7 mouse cellular contexts compared by ENCODE assay signal in genomic region chr8:108820634-108821033, GRCm38 (mm10).
DNase-seq lines count a peak whose midpoint lies in the region; ATAC-seq and TF ChIP-seq lines count a peak whose summit lies in the region.

No protein-coding gene starts in this region.

- H3K4me1 ChIP-seq in bone marrow, adult 2 months (ENCODE audit: control insufficient read depth, insufficient read depth, low read length) = peaks cover 3% of the 10 kb centered on the region; the same call in 1 of the 2 replicates
- H3K4me1 ChIP-seq in hindbrain, postnatal 0 days (ENCODE audit: insufficient read depth, low read length) = peaks cover 18% of the 10 kb centered on the region; the same call in 1 of the 2 replicates
- peaks cover 20% of the 10 kb centered on the region for H3K4me1 ChIP-seq in liver, embryonic 16.5 days (ENCODE audit: control insufficient read depth, low read depth, low read length)
- peaks cover 49% of the 10 kb centered on the region for H3K4me1 ChIP-seq in neural tube, embryonic 12.5 days

- H3K4me3 ChIP-seq in bone marrow, adult 2 months (replicated peaks; ENCODE audit: control insufficient read depth, low read depth, low read length) = peak overlapping the region; percentile 9
- no peak overlapping the region; the same call in 1 of the 2 replicates for H3K4me3 ChIP-seq in hindbrain, postnatal 0 days (ENCODE audit: low read length)
- H3K4me3 ChIP-seq in liver, embryonic 16.5 days (ENCODE audit: low read depth, low read length) = peak overlapping the region; percentile 35
- no peak overlapping the region for H3K4me3 ChIP-seq in neural tube, embryonic 12.5 days

- H3K27ac ChIP-seq in bone marrow, adult 2 months (ENCODE audit: control insufficient read depth, insufficient read depth, low read depth, low read length, poor library complexity) = no peak overlapping the region
- H3K27ac ChIP-seq in hindbrain, postnatal 0 days = no peak overlapping the region
- no peak overlapping the region for H3K27ac ChIP-seq in liver, embryonic 16.5 days (ENCODE audit: low read length)
- H3K27ac ChIP-seq in neural tube, embryonic 12.5 days = no peak overlapping the region

- 26% methylated on average over 6 of the region's 6 CpGs for WGBS in bone marrow, adult 2 months
- WGBS in hindbrain, postnatal 0 days = 16% methylated on average over 6 of the region's 6 CpGs
- WGBS in liver, embryonic 16.5 days (ENCODE audit: insufficient replicate concordance) = 9% methylated on average over 6 of the region's 6 CpGs
- 14% methylated on average over 6 of the region's 6 CpGs for WGBS in neural tube, embryonic 12.5 days

- DNase-seq in hindbrain, postnatal 0 days (ENCODE audit: low spot score) = peak; percentile 58
- DNase-seq in adrenal gland, postnatal 4 days (ENCODE audit: low spot score in 2 of 2) = no peak
- DNase-seq in cerebellum, postnatal 14 days = no peak

- H3K4me2 ChIP-seq in hindbrain, postnatal 0 days (ENCODE audit: low read depth, low read length) = peak overlapping the region; percentile 44
- H3K4me2 ChIP-seq in liver, embryonic 16.5 days (ENCODE audit: low read depth, low read length) = peak overlapping the region; percentile 60
- H3K4me2 ChIP-seq in neural tube, embryonic 12.5 days (replicated peaks) = peak overlapping the region; percentile 41

- H3K9me3 ChIP-seq in hindbrain, postnatal 0 days (ENCODE audit: low read length) = no peaks in the 10 kb centered on the region
- H3K9me3 ChIP-seq in liver, embryonic 16.5 days (replicated peaks; ENCODE audit: control insufficient read depth, low read length) = no peaks in the 10 kb centered on the region
- no peaks in the 10 kb centered on the region for H3K9me3 ChIP-seq in neural tube, embryonic 12.5 days

- ATAC-seq in erythroblast, adult 5-6 weeks (replicated peaks; ENCODE audit: low FRiP score, poor library complexity, severe bottlenecking) = peak; percentile 74
- ATAC-seq in hindbrain, postnatal 0 days = peak; percentile 82
- peak; percentile 84 for ATAC-seq in liver, embryonic 16.5 days (ENCODE audit: low read depth)
- ATAC-seq in neural tube, embryonic 12.5 days (ENCODE audit: low FRiP score, low read depth) = peak; percentile 77; the same call in 1 of the 2 replicates

- no peaks in the 10 kb centered on the region for H3K27me3 ChIP-seq in hindbrain, postnatal 0 days (ENCODE audit: insufficient read depth, low read length)
- H3K27me3 ChIP-seq in liver, embryonic 16.5 days (ENCODE audit: control insufficient read depth, insufficient read depth, low read depth, low read length) = no peaks in the 10 kb centered on the region
- no peaks in the 10 kb centered on the region for H3K27me3 ChIP-seq in neural tube, embryonic 12.5 days (replicated peaks)

- H3K36me3 ChIP-seq in hindbrain, postnatal 0 days (ENCODE audit: insufficient read depth, low read length) = no peaks in the 10 kb centered on the region
- no peaks in the 10 kb centered on the region for H3K36me3 ChIP-seq in liver, embryonic 16.5 days (ENCODE audit: control insufficient read depth, insufficient read depth)
- no peaks in the 10 kb centered on the region for H3K36me3 ChIP-seq in neural tube, embryonic 12.5 days

- no peak for TF ChIP-seq CTCF in bone marrow, adult 2 months (IDR thresholded peaks at IDR 0.05; ENCODE audit: control insufficient read depth, insufficient read depth, low read length)
- no peak for TF ChIP-seq CTCF in hindbrain, postnatal 0 days (IDR thresholded peaks at IDR 0.05; ENCODE audit: low read depth)

- no peak overlapping the region for H3K9ac ChIP-seq in hindbrain, postnatal 0 days (replicated peaks; ENCODE audit: low read length)
- H3K9ac ChIP-seq in liver, embryonic 16.5 days (ENCODE audit: low read depth, low read length) = no peak overlapping the region
- no peak overlapping the region for H3K9ac ChIP-seq in neural tube, embryonic 12.5 days

- no peak for TF ChIP-seq POLR2A in bone marrow, adult 2 months (IDR thresholded peaks at IDR 0.05; ENCODE audit: borderline replicate concordance, control insufficient read depth, low read depth, low read length)

Comparison
In these comparisons a context has a peak if more than half of its experiments do, and no peak if none do; other contexts are left out.
1. H3K4me3 ChIP-seq: peak in bone marrow, adult 2 months (single experiment) and liver, embryonic 16.5 days (single experiment); none in hindbrain, postnatal 0 days (single experiment) and neural tube, embryonic 12.5 days (single experiment).
2. Peak in every context shown above with its lines, with median percentiles within 50 percentile points of each other: ATAC-seq and H3K4me2 ChIP-seq.